Mouse (Mus musculus) MEL (cell line): Measurements from ENCODE around the gene Smug1. TPM values are rescaled to one million over a fixed set of nuclear protein-coding genes. Genes with fewer than 3 reads are reported as not detected.

Experiments used
- DNase-seq: peaks from one replicate; pipeline ENCODE4 v3.0.0; 2011; ENCODE audit warnings: low read depth, low spot score
- H3K27ac ChIP-seq: 2 replicates; pipeline ENCODE4 v1.5.1; 2012; ENCODE audit warnings: low read depth, mild to moderate bottlenecking, control low read depth, low read length, moderate library complexity; ENCODE audit not compliant: control insufficient read depth
- H3K27me3 ChIP-seq, 2 experiments: fragments of 150-350 bp in 1 of 2; sonication (generic) in 1 of 2; 2 replicates each; pipeline ENCODE4 v1.6.1; 2012; ENCODE audit warnings: low read length in 2 of 2, mild to moderate bottlenecking in 2 of 2, improper control_type of control experiment in 1 of 2, moderate library complexity in 1 of 2; ENCODE audit not compliant: insufficient read depth in 2 of 2, control insufficient read depth in 1 of 2
- H3K36me3 ChIP-seq, 2 experiments: 2 replicates each; pipeline ENCODE4 v1.6.1; 2012 to 2014; ENCODE audit warnings: low read length in 2 of 2, improper control_type of control experiment in 1 of 2, inconsistent platforms in 1 of 2, mild to moderate bottlenecking in 1 of 2; ENCODE audit not compliant: insufficient read depth in 2 of 2, control insufficient read depth in 1 of 2
- H3K4me1 ChIP-seq, 2 experiments: fragments of 150-350 bp in 1 of 2; sonication (generic) in 1 of 2; 2 replicates each; pipeline ENCODE4 v1.6.1; 2012; ENCODE audit warnings: low read length in 2 of 2, improper control_type of control experiment in 1 of 2, mild to moderate bottlenecking in 1 of 2; ENCODE audit not compliant: insufficient read depth in 2 of 2, control insufficient read depth in 1 of 2
- H3K4me3 ChIP-seq, 2 experiments: fragments of 150-350 bp in 1 of 2; sonication (generic) in 1 of 2; 2 replicates each; pipeline ENCODE4 v1.5.1; 2012; ENCODE audit warnings: low read depth in 2 of 2, low read length in 2 of 2, mild to moderate bottlenecking in 2 of 2, moderate library complexity in 2 of 2, control low read depth in 1 of 2, improper control_type of control experiment in 1 of 2; ENCODE audit not compliant: control insufficient read depth in 1 of 2, insufficient read depth in 1 of 2
- H3K79me2 ChIP-seq: 2 replicates; pipeline ENCODE4 v1.6.1; 2012; ENCODE audit warnings: mild to moderate bottlenecking, low read length, moderate library complexity; ENCODE audit not compliant: control insufficient read depth, poor library complexity, insufficient read depth
- H3K9ac ChIP-seq: 2 replicates; pipeline ENCODE4 v1.6.1; 2012; ENCODE audit warnings: low read depth, mild to moderate bottlenecking, control low read depth, low read length, moderate library complexity; ENCODE audit not compliant: control insufficient read depth, poor library complexity, severe bottlenecking
- H3K9me3 ChIP-seq: fragments of 150-350 bp; sonication (generic); replicated peaks from 2 replicates; pipeline ENCODE4 v1.6.1; 2012; ENCODE audit warnings: mild to moderate bottlenecking, low read length, improper control_type of control experiment, moderate library complexity; ENCODE audit not compliant: insufficient read depth
- BHLHE40 ChIP-seq: IDR thresholded peaks from 2 replicates; pipeline ENCODE4 v1.6.1; 2012; ENCODE audit warnings: low read depth, mild to moderate bottlenecking, inconsistent platforms, low read length, improper control_type of control experiment, borderline replicate concordance
- CHD1 ChIP-seq: IDR thresholded peaks from 2 replicates; pipeline ENCODE4 v1.6.1; 2012; ENCODE audit warnings: low read depth, mild to moderate bottlenecking, inconsistent platforms, low read length, improper control_type of control experiment
- CTCF ChIP-seq, 3 experiments: IDR thresholded peaks in 2 of 3; conservative IDR thresholded peaks in 1 of 3; 2 replicates each; pipeline ENCODE4 v1.5.1; 2011 to 2012; ENCODE audit warnings: low read length in 3 of 3, low read depth in 2 of 3, mild to moderate bottlenecking in 2 of 3, improper control_type of control experiment in 1 of 3, inconsistent platforms in 1 of 3, mixed read lengths in 1 of 3, moderate library complexity in 1 of 3; ENCODE audit not compliant: control insufficient read depth in 1 of 3, insufficient read depth in 1 of 3, poor library complexity in 1 of 3, severe bottlenecking in 1 of 3
- EP300 ChIP-seq, 2 experiments: IDR thresholded peaks; 2 replicates each; pipeline ENCODE4 v1.6.1; 2011; ENCODE audit warnings: improper control_type of control experiment in 2 of 2, low read length in 2 of 2, low read depth in 1 of 2, mild to moderate bottlenecking in 1 of 2
- GATA1 ChIP-seq: IDR thresholded peaks from 2 replicates; pipeline ENCODE4 v1.6.1; 2011; ENCODE audit warnings: low read depth, low read length, improper control_type of control experiment
- MAFK ChIP-seq: IDR thresholded peaks from 2 replicates; pipeline ENCODE4 v1.6.1; 2011; ENCODE audit warnings: low read depth, mild to moderate bottlenecking, low read length, improper control_type of control experiment, borderline replicate concordance
- MAZ ChIP-seq: IDR thresholded peaks from 2 replicates; pipeline ENCODE4 v1.6.1; 2012; ENCODE audit warnings: low read depth, mild to moderate bottlenecking, inconsistent platforms, low read length, improper control_type of control experiment
- MXI1 ChIP-seq: IDR thresholded peaks from 2 replicates; pipeline ENCODE4 v1.6.1; 2011; ENCODE audit warnings: mild to moderate bottlenecking, low read depth, low read length, improper control_type of control experiment
- POLR2AphosphoS2 ChIP-seq: IDR thresholded peaks from 2 replicates; pipeline ENCODE4 v1.6.1; 2011; ENCODE audit warnings: low read length, improper control_type of control experiment
- RAD21 ChIP-seq: IDR thresholded peaks from 2 replicates; pipeline ENCODE4 v1.6.1; 2011; ENCODE audit warnings: mild to moderate bottlenecking, low read depth, low read length, improper control_type of control experiment
- RCOR1 ChIP-seq: IDR thresholded peaks from 2 replicates; pipeline ENCODE4 v1.6.1; 2012; ENCODE audit warnings: low read depth, mild to moderate bottlenecking, inconsistent platforms, low read length, improper control_type of control experiment
- SIN3A ChIP-seq: IDR thresholded peaks from 2 replicates; pipeline ENCODE4 v1.6.1; 2012; ENCODE audit warnings: low read length, improper control_type of control experiment, inconsistent platforms
- SMC3 ChIP-seq: IDR thresholded peaks from 2 replicates; pipeline ENCODE4 v1.6.1; 2011; ENCODE audit warnings: low read depth, low read length, improper control_type of control experiment
- TBP ChIP-seq: IDR thresholded peaks from 2 replicates; pipeline ENCODE4 v1.8.0; 2011; ENCODE audit warnings: low read depth, low read length, improper control_type of control experiment
- ZC3H11A ChIP-seq: IDR thresholded peaks from 2 replicates; pipeline ENCODE4 v1.6.1; 2012; ENCODE audit warnings: low read depth, mild to moderate bottlenecking, inconsistent platforms, low read length, improper control_type of control experiment
- ZKSCAN1 ChIP-seq: IDR thresholded peaks from 2 replicates; pipeline ENCODE4 v1.6.1; 2012; ENCODE audit warnings: low read depth, mild to moderate bottlenecking, inconsistent platforms, low read length, improper control_type of control experiment, moderate library complexity
- ZNF384 ChIP-seq: IDR thresholded peaks from 2 replicates; pipeline ENCODE4 v1.6.1; 2012; ENCODE audit warnings: low read depth, mild to moderate bottlenecking, inconsistent platforms, low read length, improper control_type of control experiment
- polyA plus RNA-seq, 2 experiments: library from polyadenylated mRNA; stranded (reverse) in 1 of 2; unstranded in 1 of 2; fragments of >175 nt in 1 of 2; fragments of >200 nt in 1 of 2; gene quantifications; 2 replicates each; pipeline versions ENCODE4 v1.2.1 to v1.2.4; 2012; ENCODE audit warnings: low replicate concordance in 2 of 2, low read depth in 1 of 2; ENCODE audit not compliant: insufficient read length in 2 of 2, insufficient read depth in 1 of 2, missing spikeins in 1 of 2
- total RNA-seq: library from RNA; depleted of rRNA; stranded (reverse); fragments of 300-350 nt; gene quantifications from 2 replicates; pipeline ENCODE4 v1.2.3, GENCODE M21; 2012

The Smug1 gene
- total and polyA plus RNA-seq, 3 experiments: 4.6 to 5.2 TPM; not detected in 1

GRCm38 (mm10) chr15:103177611-103178041 lies 10.7 kb upstream of the Smug1 start:
- Histone ChIP-seq H3K27ac (no peak overlapping the region), H3K9ac (no peak overlapping the region; the same call in 1 of the 2 replicates), H3K4me3 (no peak overlapping the region), H3K4me1 (peaks cover 0 to 5% of the 10 kb centered on the region in 2 experiments; a peak in 1 of 4 replicates), H3K27me3 (peaks cover 0 to 1% of the 10 kb centered on the region in 2 experiments; a peak in 1 of 4 replicates), H3K9me3 (no peaks in the 10 kb centered on the region), H3K79me2 (no peaks in the 10 kb centered on the region), H3K36me3 (no peaks in the 10 kb centered on the region)
- no peak for DNase-seq
- no peak for TF ChIP-seq MXI1

- Histone ChIP-seq H3K4me3 (no peak overlapping the region; a peak in 1 of 4 replicates), H3K9ac (no peak overlapping the region), H3K27me3 (peaks cover 0 to 1% of the 10 kb centered on the region in 2 experiments; a peak in 1 of 4 replicates), H3K9me3 (no peaks in the 10 kb centered on the region), H3K79me2 (no peaks in the 10 kb centered on the region), H3K4me1 (peaks cover 0 to 5% of the 10 kb centered on the region in 2 experiments; a peak in 1 of 4 replicates), H3K27ac (no peak overlapping the region), H3K36me3 (no peaks in the 10 kb centered on the region)
- DNase-seq: peak; percentile 76
- TF ChIP-seq EP300 (IDR thresholded peaks at IDR 0.05; ENCODE audit: low read depth in 1 of 2, low read length in 2 of 2) (no peak), CHD1 (no peak), BHLHE40 (no peak), ZKSCAN1 (no peak), RCOR1 (no peak), GATA1 (no peak), ZNF384 (no peak), POLR2AphosphoS2 (no peak), CTCF (IDR thresholded peaks at IDR 0.05 in 2 of 3, conservative IDR thresholded peaks at IDR 0.05 in 1 of 3; ENCODE audit: control insufficient read depth in 1 of 3, insufficient read depth in 1 of 3, low read depth in 2 of 3, low read length in 3 of 3, poor library complexity in 1 of 3, severe bottlenecking in 1 of 3) (peak; percentile 72 to 90 (median 86)), SIN3A (no peak), RAD21 (peak; percentile 81), MXI1 (no peak), ZC3H11A (peak; percentile 69), MAZ (no peak), TBP (no peak), MAFK (no peak), SMC3 (peak; percentile 89)
Observed at GRCm38 (mm10) chr15:103176874-103177421, 10.1 kb upstream of the Smug1 start.
